Mouse (Mus musculus): ENCODE results near the gene Fancl. TPM values are rescaled to one million over a fixed set of nuclear protein-coding genes. Genes with fewer than 3 reads are reported as not detected.
A peak's percentile ranks its signal among the peaks of the same experiment; 100 is the strongest.

Fancl gene
- total RNA-seq, 2 experiments from 2014 or later: 32.0 to 67.8 TPM

DNA sequence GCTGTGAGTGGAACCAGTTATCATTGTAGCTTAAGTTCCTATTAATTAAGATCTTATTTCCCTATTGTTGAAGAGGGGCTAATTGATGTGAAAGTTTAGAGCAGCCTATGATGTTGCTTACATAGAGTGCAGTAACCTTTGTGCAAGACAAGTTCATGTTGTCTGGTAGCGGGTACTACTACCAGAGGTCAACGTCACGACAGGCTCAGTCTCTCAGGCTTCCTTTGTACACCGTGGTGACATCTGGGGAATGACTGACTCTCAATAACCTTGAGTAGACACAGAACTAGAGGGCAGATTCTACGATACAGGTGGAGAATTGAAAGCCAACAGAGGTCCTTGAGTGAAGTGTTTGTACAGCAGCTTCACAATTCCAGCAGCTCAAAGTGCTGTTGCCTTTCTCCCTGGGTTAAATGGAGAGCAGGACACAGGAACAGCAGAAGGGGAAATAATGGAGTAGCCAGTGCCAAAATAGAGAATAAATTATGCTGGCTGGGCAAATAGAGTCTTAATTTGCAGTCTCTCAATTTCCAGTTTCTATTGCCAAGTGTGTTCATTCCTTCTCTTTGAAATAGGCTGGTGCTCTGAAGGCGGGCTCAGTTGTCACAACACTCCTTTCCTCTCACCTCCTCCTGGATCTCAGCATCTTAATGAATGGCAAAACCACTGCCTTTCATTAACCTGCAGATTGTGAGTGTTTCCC lies 91.3 kb downstream of the Fancl start:
- no peak for ATAC-seq (replicated peaks; ENCODE audit: low FRiP score, low TSS enrichment, poor library complexity, severe bottlenecking)

DNA sequence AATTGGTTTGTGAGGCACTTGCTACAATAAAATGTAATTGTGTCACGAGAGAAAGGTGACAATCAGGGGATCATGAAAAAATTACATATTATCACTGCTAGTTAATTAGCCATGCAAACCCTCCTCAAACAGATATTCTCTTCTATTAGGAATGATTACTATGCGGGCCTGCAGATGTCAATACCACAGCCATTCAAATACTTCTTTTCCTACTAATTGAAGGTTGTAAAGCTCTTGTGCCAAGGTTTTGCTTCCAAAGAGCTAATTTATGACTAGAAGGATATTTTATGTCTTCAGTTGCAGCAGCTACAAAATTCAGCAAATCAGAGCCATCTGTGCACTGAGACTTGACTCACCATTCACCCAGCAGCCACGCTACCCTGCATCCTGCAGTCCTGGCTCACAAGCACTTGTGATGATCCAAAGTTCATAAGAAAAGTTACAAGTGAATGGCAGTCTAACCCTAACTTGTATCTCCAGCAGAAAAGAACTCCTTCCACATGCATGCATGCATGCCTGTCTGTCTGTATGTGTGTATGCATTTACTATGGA lies 95.8 kb downstream of the Fancl start:
- no peak for ATAC-seq (replicated peaks; ENCODE audit: low FRiP score, low TSS enrichment, poor library complexity, severe bottlenecking)

DNA sequence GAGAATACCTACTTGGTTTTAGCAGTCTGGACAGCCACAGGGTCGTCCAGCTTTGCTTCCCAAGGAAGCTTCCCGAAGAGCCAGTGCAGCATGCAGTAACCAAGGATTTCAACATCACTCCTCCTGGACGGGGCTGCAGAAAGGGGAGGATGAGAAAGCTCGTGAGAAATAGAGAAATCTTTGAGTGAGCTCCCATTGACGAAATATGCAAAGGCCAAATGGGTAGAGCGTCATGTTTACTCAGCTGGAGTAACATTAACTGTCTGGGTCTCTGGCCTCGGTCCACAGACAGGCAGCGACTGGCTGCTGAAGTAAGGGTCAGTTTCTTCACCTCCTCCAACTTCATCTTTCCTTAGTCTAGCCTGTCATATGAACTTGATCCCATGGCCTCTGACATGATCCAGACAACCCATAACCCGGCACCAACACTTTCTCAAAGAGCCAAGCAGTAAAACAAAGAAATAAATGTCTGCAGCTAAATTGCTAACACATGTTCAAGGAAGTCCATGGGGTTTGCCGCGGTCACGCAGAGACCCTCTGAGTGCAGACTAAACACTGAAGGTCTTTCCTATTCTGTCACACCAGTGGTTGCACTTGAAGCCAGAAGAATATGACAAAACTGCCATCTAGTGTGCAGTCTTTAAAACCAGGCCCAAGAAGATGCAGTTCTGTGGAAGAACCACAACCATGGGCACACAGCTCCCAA lies 104.0 kb downstream of the Fancl start:
- ATAC-seq (replicated peaks; ENCODE audit: low FRiP score, low TSS enrichment, poor library complexity, severe bottlenecking): peak; percentile 52; the same call in 1 of the 2 replicates

DNA sequence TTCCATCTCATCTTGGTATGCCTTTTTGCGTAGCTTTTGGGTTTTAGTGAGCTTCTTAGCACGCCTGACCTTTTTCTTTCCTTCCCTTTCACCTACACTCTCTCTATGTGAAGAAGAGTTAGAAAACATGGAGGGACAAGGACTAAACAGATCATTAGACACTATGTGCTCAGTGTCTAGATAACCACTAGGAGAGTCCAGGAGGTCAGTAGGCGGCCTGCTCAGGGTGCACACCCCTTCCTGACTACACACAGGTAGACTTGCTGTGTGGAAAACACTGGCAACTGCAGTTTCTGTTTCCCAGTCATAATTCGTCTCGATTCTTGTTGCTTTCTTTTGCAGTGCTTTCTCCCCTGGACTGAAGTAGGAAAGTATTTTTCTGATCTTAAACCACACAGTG lies 110.0 kb downstream of the Fancl start:
- no peak for ATAC-seq (replicated peaks; ENCODE audit: low FRiP score, low TSS enrichment, poor library complexity, severe bottlenecking)

DNA sequence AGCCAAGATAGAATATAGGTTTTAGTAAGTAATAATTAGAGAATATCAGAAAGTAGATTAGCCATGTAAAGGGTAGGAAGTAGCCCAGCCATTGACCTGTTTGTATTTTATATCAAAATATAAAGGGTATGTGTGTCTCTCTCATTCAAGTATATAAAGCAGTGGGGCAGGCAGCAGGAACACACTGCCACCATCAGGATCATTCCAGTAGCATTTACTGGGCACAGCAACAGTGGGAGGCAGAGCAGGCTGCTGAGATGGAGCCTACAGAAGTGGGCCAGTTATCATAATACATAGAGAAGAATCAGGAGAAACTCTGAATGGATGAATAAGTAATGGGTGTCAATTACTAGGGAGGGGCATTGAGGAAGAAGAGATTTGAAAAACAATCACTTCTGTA lies 127.7 kb downstream of the Fancl start:
- no peak for ATAC-seq (replicated peaks; ENCODE audit: low FRiP score, low TSS enrichment, poor library complexity, severe bottlenecking)

DNA sequence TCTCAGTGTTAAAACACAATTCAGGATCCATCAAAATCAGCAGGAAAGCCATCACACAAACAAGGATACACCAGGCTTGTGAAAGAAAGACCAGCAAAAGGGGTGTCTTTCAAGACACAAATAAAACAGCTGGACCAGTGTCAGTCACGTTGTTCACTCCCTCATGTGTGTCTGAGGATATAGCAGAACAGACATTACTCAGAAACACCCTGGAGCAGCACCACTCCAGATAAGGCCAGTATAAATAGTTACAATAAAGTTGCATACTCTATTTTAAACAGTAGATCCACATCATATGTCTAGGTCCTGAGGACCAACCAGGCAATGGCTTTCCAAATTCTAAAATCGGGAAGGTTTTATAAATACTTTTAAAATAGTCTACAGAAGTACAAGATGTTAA lies 130.2 kb downstream of the Fancl start:
- no peak for ATAC-seq (replicated peaks; ENCODE audit: low FRiP score, low TSS enrichment, poor library complexity, severe bottlenecking)

DNA sequence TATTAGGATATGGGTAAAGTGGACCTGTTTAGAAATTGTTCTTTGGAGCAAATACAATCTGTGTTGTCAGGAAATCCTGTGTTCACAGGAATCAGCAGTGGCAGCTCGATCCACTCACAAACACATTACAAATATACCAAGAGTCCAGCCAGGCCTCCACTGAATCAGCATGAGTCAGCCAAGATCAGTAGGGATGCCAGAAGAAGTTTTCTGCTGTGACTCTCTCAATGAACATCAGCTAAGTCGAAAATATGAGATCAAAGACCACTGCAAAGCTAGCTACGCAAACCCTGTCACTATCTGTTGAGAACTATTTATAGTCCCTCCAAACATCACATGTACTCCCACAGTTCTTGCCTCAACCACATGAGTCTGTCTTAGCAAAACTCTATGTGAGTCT lies 133.1 kb downstream of the Fancl start:
- ATAC-seq (replicated peaks; ENCODE audit: low FRiP score, low TSS enrichment, poor library complexity, severe bottlenecking): no peak

Other genes starting within 250 kb of the Fancl start
- gene 5730522E02Rik, start 175.4 kb upstream of the Fancl start, total RNA-seq (2014; fragmentation: Nextera tagmentation): 6.5 TPM in 1 of 2 replicates, not detected in the other
- gene 5730522E02Rik, start 175.4 kb upstream of the Fancl start, total RNA-seq (2017): not detected in 2 replicates
- gene Gm6899, start 207.1 kb downstream of the Fancl start, total RNA-seq (2014; fragmentation: Nextera tagmentation): not detected in 2 replicates
- gene Gm6899, start 207.1 kb downstream of the Fancl start, total RNA-seq (2017): not detected in 2 replicates
- gene Vrk2, start 207.9 kb downstream of the Fancl start, total RNA-seq (2014; fragmentation: Nextera tagmentation): 18.0 and 24.7 TPM in 2 replicates
- 27.8 and 50.5 TPM in 2 replicates for gene Vrk2, start 207.9 kb downstream of the Fancl start, total RNA-seq (2017)